Mouse (Mus musculus) heart, adult 2 months (tissue): ENCODE measurements at regions not wholly inside any gene's neighbourhood (a gene's known extent, or its start where the extent isn't known, plus 50 kb on each side); places are given as distances from the start of the nearest gene placed in this dataset.

Experiments
- CTCF ChIP-seq: fragments of 200-600 bp; IDR thresholded peaks from 2 replicates; pipeline ENCODE4 v1.8.1; 2022; ENCODE audit warnings: antibody characterized with exemption, mild to moderate bottlenecking, moderate library complexity
- POLR2A ChIP-seq: fragments of 200-500 bp; IDR thresholded peaks from 2 replicates; pipeline ENCODE4 v1.6.1; 2011; ENCODE audit warnings: mild to moderate bottlenecking, low read depth, low read length, control low read depth; ENCODE audit not compliant: insufficient read depth

GRCm38 (mm10) chr8:87228777-87229176, 243.6 kb downstream of the Cbln1 start:
- TF ChIP-seq CTCF (no peak), POLR2A (no peak)
